Mouse (Mus musculus) E14TG2a.4 (cell line): ENCODE measurements around the gene Anln.

Experiments
- CTCF ChIP-seq: conservative IDR thresholded peaks from 2 replicates; pipeline ENCODE4 v1.5.1; 2014; ENCODE audit warnings: low read length
- NANOG ChIP-seq: IDR thresholded peaks from 2 replicates; pipeline ENCODE4 v1.6.1; 2014; ENCODE audit warnings: borderline replicate concordance, low read length, mixed read lengths
- POU5F1 ChIP-seq: IDR thresholded peaks from 2 replicates; pipeline ENCODE4 v1.6.1; 2014; ENCODE audit warnings: low read length, borderline replicate concordance

DNA sequence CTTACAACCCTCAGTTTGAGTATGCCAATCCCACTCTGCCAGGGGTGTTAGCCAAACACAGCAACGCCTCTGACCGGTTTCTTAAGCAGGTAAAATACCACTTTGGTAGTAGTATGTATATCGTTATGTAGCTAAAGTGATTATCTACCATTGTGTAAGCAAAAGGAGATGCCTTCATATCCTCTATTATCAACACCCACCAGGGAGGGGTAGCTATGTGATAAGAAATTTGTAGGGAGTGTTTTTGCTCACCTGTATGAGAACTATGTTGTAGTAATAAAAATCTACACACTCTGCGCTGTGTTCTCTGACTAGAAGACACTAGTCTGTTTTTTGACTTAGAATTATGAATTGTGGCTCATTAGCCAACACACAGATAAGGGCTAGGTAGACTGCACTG is 35.7 kb upstream of the Anln start:
- TF ChIP-seq CTCF: no peak
- no peak for TF ChIP-seq NANOG
- no peak for TF ChIP-seq POU5F1
